Mouse (Mus musculus) liver, embryonic 11.5 days (tissue): ENCODE measurements around the gene Trim34a. TPM values are rescaled to one million over a fixed set of nuclear protein-coding genes. Genes with fewer than 3 reads are reported as not detected.

Experiments used
- polyA plus RNA-seq: library from polyadenylated mRNA; unstranded; fragments of >200 nt; fragmentation: Nextera tagmentation; extraction: Ambion mirVana; gene quantifications from 2 replicates; pipeline ENCODE4 v1.2.1, GENCODE M21; 2014

Trim34a gene
- polyA plus RNA-seq, 1 experiment from 2014 or later: 2.1 TPM

Other genes with a start within 250 kb of the Trim34a start
- gene Olfr638, start 245.7 kb upstream of the Trim34a start, polyA plus RNA-seq: not detected in 2 replicates
- gene Olfr639, start 227.2 kb upstream of the Trim34a start, polyA plus RNA-seq: not detected in 2 replicates
- not detected in 2 replicates for gene Olfr640, start 218.9 kb upstream of the Trim34a start, polyA plus RNA-seq
- not detected in 2 replicates for gene Olfr641, start 209.0 kb upstream of the Trim34a start, polyA plus RNA-seq
- gene Olfr642, start 191.8 kb upstream of the Trim34a start, polyA plus RNA-seq: not detected in 2 replicates
- gene 4930516K23Rik, start 183.0 kb upstream of the Trim34a start, polyA plus RNA-seq: not detected in 2 replicates
- not detected in 2 replicates for gene Olfr644, start 172.6 kb upstream of the Trim34a start, polyA plus RNA-seq
- not detected in 2 replicates for gene Olfr645, start 159.0 kb upstream of the Trim34a start, polyA plus RNA-seq
- gene Olfr646, start 139.6 kb upstream of the Trim34a start, polyA plus RNA-seq: not detected in 2 replicates
- gene Ubqln5, start 114.6 kb upstream of the Trim34a start, polyA plus RNA-seq: not detected in 2 replicates
- gene Olfr643, start 107.1 kb upstream of the Trim34a start, polyA plus RNA-seq: not detected in 2 replicates
- not detected in 2 replicates for gene Ubqln3, start 101.2 kb upstream of the Trim34a start, polyA plus RNA-seq
- not detected in 2 replicates for gene Ubqlnl, start 93.9 kb upstream of the Trim34a start, polyA plus RNA-seq
- not detected in 2 replicates for gene Olfm5, start 79.6 kb upstream of the Trim34a start, polyA plus RNA-seq
- 0.08 and 0.19 TPM in 2 replicates for gene Olfr648, start 61.1 kb upstream of the Trim34a start, polyA plus RNA-seq
- gene Olfr649, start 48.5 kb upstream of the Trim34a start, polyA plus RNA-seq: not detected in 2 replicates
- gene Trim6, start 25.7 kb upstream of the Trim34a start, polyA plus RNA-seq: 3.6 and 4.2 TPM in 2 replicates
- gene Trim5, start 43.6 kb downstream of the Trim34a start, polyA plus RNA-seq: 0.47 and 0.52 TPM in 2 replicates
- gene Trim12a, start 71.0 kb downstream of the Trim34a start, polyA plus RNA-seq: 3.8 and 5.7 TPM in 2 replicates
- gene Trim34b, start 85.0 kb downstream of the Trim34a start, polyA plus RNA-seq: 0.15 TPM in 1 of 2 replicates, not detected in the other
- 1.2 TPM in 2 replicates for gene Trim12c, start 108.9 kb downstream of the Trim34a start, polyA plus RNA-seq
- gene Trim30b, start 125.4 kb downstream of the Trim34a start, polyA plus RNA-seq: 0.06 and 0.08 TPM in 2 replicates
- 0.27 and 0.32 TPM in 2 replicates for gene Trim30c, start 156.4 kb downstream of the Trim34a start, polyA plus RNA-seq
- 1.6 and 2.3 TPM in 2 replicates for gene Trim30a, start 220.7 kb downstream of the Trim34a start, polyA plus RNA-seq